Mouse (Mus musculus) kidney, adult 11 months (tissue): ENCODE results near the gene Fras1.
A peak's percentile ranks its signal among the peaks of the same experiment; 100 is the strongest.

Source experiments
- DNase-seq: peaks from one replicate; pipeline ENCODE4 v3.0.0; 2022

Fras1 gene

DNA sequence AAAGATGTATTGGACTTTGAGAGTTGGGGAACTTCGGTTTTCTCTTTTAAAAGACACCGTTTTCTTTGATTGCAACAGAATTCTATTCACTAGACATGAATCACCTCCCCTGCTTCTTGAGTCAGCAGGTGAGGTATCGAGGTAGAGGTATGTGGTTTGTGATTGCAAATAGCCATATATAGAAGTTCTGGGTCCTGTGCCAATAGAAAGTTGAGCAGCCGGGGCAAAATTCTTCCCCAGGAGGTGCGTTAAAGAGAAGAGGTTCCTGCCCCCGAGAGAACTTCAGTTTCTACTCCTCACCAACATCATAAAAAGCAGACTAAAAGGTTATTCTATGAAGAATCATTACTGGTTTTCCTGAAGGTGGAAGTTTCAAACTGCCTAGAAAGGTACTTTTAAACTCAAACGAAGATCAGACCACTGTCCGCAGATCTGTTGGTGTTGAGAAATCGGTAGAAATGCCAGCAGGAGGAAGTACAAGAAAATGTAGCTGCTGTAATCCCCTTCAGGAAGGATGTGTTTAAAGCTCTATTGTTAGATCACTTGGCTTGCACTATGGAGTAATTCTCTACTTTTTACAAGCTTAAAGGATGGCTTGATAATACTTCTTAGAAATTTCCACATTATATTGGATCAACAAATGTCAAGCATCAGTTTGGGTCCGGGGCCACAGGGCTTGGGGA is 420.3 kb downstream of the Fras1 start:
- DNase-seq = no peak

DNA sequence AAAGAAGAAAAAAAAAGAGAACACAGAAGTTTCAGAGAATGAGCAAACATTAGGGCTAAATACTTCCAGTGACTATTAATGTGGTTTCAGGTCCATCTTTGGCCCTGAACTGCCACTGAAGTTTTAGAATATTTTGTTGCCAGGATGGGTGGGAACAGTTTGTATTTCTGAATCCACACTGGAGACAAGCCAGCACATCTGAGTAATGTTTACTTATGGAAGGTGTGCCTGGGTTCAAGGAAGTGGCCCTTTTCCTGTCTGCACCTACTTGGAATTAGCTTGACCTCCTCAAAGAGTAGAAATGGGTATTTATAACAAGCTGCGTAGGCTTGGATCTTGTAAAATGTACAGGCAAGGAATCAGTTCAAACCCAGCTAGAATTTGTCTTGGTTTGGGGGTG is 422.0 kb downstream of the Fras1 start:
- peak; percentile 27 for DNase-seq

DNA sequence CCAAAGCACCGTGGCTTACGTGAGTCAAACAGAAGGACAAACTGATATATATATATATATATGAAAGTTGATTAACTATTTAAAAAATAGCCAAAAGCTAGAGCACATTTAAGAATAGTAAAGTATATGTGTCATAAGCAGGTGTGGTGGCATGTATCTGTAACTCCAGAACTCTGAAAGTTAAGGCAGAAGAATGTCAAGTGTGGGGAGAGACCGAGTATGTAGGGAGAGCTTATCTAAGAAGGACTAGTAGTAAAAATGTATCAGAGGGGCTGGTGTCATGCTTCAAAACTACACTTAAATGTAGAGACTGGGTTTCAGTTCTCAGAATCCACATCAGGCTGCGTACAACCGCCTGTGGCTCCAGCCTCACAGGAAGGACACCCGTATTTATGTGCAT is 423.7 kb downstream of the Fras1 start:
- DNase-seq = no peak

DNA sequence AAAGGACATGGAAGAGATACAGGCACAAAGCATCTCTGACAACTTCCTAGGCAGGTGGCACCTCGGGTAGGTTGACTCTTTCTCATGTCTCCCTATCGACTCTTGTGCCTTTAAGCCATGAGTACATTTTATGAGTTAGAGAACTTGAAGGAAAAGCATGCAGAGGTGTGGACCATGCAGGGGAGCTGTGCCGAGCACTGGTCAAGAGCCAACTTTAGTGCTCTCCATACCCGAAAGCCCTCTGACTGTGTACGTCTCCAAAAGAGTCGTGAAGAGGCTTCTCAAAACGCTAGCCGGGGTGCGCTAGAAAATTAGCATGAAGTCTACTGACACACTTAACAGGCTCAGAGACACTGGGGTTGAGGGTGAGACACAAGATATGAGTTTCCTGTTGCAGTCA is 425.4 kb downstream of the Fras1 start:
- no peak for DNase-seq

DNA sequence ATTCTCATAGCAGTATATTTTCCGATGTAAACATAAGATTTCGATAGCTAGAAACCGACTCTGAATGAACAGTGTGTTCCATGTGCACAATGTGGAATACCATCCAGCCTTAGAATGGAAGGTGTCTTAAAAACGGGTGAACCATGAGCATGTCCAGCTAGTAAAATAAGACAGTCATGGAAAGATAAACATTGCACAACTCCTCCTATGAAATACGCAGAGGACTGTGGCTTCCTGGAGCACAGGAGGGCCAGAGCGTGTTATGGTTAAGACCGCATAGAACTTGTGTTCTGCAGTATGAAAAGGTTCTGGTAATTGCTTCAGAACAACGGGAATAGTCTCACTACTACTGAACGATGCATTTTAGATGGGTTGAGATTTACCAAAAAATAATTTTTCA is 426.2 kb downstream of the Fras1 start:
- DNase-seq = no peak

DNA sequence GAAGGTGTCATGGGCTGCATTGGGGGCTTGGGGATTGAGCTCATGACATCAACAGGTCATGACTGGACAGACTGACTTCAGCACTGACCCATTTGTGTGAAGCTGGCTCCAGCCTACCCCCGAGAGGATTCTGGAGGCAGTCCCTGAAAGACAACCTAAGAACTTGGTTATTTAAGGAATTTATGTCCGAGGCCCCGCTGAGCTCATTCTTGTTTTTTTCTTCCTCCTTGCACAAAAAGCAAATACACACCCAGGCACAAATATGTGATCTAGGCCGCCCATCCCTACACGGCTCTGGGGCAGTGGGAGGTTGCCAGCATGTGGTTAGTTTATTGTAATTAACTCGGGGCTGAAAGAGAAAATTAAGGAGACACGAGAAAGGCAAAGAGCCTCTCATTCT is 428.4 kb downstream of the Fras1 start:
- no peak for DNase-seq

DNA sequence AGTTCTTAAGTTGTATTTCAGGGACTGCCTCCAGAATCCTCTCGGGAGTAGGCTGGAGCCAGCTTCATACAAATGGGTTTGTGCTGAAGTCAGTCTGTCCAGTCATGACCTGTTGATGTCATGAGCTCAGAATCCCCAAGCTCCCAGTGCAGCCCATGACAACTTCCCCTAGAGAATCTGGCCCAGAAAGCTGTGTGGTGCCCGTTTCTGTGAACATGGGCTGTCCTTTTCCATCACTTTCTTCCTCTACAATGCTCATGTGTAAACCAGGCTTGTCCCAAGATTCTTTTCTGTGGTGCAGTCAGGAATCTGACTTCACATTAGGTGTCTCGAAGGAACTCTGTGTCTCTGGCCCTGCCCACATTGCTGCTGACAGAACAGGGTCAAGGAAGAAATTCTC is 429.3 kb downstream of the Fras1 start:
- peak; percentile 20 for DNase-seq

DNA sequence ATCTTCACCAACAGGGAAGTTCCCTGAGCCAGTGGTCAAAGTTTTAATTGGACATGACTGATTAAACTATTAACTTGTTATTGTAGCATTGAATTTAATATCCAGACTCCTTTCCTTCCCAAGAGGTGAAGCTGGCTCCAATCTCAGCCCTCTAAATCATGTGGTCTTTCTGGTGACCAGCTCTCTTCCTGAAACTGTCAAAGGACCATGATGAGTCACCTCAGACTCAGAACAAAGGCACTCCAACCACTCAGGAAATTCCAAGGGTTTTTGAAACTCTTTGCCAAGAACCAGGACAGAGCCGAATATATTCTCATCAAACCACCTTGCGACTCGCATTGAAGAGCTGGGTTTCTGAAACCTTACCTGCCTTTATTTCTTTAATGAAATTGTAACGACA is 430.5 kb downstream of the Fras1 start:
- peak; percentile 30 for DNase-seq

DNA sequence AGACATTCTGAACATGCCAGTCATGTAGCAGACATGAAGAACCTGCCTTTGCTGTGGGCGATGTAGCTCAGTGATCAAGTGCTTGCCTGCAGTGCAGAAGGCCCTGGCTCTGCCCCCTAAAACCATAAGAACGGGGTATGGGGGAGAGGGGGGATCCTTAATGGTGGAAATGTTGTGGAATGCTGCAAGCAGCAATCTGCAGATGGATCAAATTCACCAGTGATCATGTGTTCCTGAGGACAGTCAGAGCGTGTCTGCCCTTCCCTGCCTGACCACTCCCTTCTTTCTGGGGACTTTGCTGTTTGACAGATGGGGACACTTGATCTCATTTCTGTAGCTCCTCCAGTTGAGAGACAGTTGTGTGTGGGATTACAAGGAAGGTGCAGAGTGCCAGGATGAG is 431.1 kb downstream of the Fras1 start:
- DNase-seq = no peak

DNA sequence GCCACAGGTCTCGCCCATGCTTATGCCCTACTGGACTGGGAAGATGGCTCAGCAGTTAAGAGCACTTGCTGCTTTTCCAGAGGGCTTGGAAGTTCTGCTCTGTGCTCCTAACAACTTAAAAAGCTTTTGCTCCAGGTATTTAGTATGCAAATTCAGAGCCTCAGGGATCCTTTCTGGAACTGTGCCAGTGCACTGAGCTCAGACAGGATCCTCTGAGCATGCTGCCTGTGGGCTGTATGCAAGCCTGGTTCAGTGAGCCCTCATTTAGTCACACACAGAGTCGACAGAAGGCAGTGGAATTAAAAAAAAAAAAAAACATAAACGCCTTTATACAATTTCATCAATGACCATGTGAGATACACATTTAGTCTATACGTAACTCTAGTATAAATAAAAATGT is 436.9 kb downstream of the Fras1 start:
- DNase-seq = no peak

DNA sequence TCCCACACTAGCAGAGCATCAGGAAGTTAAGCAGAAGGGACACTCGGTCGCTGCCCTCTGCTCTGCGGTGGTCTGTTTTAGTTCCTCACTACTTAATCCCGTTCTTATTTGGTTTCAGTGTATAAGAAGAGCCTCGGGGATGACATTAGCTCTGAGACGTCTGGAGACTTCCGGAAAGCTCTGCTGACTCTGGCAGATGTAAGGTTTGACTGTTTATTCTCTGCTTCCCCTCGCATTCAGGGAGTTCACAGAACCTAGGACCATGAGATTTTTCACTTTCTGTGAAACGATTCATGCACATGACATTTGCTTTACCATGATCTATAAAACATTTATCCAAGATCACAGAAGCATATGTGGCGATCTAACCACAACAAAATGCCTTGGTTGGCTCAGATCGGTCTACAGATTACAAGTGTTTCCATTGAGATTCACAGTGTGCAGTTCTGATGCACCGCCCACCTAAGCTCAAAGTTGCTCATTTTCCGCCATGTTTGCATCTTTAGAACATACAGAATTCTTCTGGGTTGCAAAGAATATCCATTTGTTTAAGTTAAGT is 451.1 kb downstream of the Fras1 start:
- DNase-seq = no peak

DNA sequence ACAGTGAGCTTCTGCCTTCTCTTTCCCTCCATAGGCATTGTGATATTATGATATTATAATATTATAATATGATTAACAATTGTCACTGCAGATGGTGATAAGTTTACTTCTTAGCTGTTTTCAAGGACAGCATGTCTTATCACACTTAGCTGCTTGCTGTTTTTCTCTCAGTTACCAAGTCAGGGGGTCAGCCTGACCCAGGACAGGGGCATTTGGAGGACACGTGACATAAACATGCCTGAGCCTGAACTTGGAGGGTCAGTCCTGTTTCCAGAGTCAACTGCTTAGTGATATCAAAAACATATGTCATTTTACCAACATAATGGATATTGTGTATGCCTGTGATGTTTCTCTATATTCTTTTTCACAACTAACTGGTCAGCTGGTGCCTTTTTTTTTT is 453.4 kb downstream of the Fras1 start:
- DNase-seq = no peak
